Mouse (Mus musculus) retina, postnatal 1 day (tissue): ENCODE data around the gene Golga3.

Source experiments
- DNase-seq: peaks from one replicate; pipeline ENCODE4 v3.0.0-alpha.2; 2012

Golga3 gene

GRCm38 (mm10) chr5:110232346-110232745 lies 55.8 kb downstream of the Golga3 start:
- no peak for DNase-seq

GRCm38 (mm10) chr5:110244091-110244490 lies 67.6 kb downstream of the Golga3 start:
- DNase-seq, result no peak

- DNase-seq, result no peak
Measured at GRCm38 (mm10) chr5:110266941-110267340, 90.4 kb downstream of the Golga3 start.

GRCm38 (mm10) chr5:110269141-110270101 lies 92.9 kb downstream of the Golga3 start, which contains the start of gene Pgam5:
Pgam5 (minus strand) TSS chr5:110269913.
- peak; percentile 95 for DNase-seq

- no peak for DNase-seq
Measured at GRCm38 (mm10) chr5:110270242-110270641, 93.7 kb downstream of the Golga3 start.

- no peak for DNase-seq
Measured at GRCm38 (mm10) chr5:110274147-110274546, 97.6 kb downstream of the Golga3 start.

GRCm38 (mm10) chr5:110274846-110275245 lies 98.3 kb downstream of the Golga3 start:
- no peak for DNase-seq
